Mouse (Mus musculus) heart, adult 11 months (tissue): ENCODE measurements at regions not wholly inside any gene's neighbourhood (a gene's known extent, or its start where the extent isn't known, plus 50 kb on each side); places are given as distances from the start of the nearest gene placed in this dataset.

Source experiments
- DNase-seq: peaks from one replicate; pipeline ENCODE4 v3.0.0; 2022

DNA sequence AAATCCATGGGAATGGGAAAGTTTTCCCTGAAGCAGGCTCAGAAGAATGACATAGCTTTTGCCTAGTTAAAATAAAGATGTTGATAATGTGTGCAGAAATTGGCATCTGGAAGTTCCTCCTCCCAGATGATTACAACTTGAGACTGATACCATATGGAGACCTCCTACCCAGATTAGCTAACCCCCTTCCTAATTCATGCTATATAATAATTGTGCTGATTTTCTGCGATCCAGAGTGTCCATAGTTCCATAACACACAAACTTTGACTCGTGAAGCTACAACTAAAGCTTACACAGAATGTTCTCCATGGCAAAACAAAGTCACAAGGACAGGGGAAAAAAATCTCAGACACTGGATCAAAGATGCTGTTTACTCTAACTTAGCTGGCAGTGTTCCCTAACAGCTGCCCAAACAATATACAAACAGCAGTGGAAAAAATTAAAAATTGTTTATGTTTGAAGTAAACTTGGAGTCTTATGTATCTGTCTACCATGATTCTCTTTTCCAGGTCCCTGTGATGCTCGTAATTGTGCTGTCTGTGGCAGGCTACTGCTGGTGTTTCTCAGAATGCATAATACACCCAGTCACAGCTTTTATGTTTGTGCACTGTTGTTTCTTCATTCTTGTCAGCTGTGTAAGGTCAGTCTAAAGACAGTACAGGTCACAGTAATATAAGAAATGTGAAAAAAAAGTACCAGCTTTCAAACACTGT is 1978.8 kb upstream of the A830018L16Rik start:
- DNase-seq, result no peak

DNA sequence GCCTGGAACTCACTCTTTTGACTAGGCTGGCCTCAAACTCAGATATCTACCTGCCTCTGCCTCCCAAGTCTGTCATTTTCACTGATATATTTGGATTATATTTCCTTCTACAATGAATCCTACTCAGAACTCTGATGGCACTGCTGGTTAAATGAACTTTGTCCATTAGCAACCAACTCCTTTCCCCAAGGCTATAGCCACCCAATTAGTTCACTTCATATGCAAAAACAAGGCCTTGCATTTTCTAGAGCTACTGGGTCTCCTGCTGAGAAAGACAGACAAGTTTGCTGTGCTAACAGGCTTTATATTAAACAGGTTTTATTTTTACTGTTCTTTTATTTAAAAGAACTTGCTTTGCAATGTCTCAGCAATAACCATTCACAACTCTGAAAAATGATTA is 1971.0 kb upstream of the A830018L16Rik start:
- no peak for DNase-seq

- DNase-seq, result no peak
These were observed 1944.4 kb upstream of the A830018L16Rik start for GRCm38 (mm10) chr1:9469512-9469911.

GRCm38 (mm10) chr1:9470003-9470402 is 1943.9 kb upstream of the A830018L16Rik start:
- DNase-seq, result peak; percentile 65
